8 mouse cellular contexts compared by ENCODE assay signal in the genomic region with DNA sequence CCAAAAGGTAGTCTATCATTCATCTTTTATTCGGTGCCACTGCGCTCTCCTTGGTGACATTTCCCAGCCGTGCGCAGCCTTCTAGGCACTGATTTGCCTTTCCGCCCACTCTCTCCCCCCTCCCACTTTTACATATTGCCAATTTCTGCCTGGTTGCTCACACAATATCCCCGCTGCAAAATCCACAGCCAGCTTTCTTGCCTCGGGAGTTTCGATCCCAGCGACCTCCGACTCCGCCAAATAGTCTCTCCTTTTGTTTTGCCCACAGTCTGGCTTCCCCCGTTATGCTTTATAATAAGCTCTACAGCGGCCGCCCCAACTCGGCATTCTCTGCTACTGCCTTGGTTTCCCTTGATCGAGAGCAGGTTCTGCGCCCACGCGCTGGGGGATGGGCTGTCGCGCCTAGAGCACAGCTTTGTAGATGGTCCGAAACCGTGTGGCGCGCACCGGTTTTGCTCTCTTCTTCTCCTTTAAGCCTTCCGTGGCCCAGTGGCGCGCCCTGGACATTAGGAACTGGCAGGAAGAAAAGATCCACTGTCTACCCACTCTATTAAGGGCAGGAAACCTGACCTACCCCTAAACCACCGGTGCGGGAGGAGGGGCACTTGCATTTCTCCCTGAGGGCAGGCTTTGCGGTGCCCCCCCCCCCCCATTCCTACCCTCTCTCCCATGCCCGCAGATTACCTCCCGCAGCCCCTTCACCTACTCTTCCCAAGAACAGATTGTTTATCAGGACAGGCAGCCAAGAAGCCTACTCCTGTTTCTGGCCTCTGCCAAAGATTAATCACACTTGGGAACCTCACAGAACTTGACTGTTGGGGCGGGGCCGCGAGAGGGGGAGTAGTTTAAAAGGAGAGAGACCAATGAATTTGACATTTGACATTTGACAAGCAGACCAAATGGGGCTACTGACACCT. TPM values are rescaled to one million over a fixed set of nuclear protein-coding genes. Genes with fewer than 3 reads are reported as not detected.
DNase-seq lines count a peak whose midpoint lies in the region; ATAC-seq and TF ChIP-seq lines count a peak whose summit lies in the region.

No protein-coding gene starts in this region.

- no peaks in the 10 kb centered on the region for H3K9me3 ChIP-seq in heart, embryonic 11.5 days (replicated peaks; ENCODE audit: control insufficient read depth, low read length)
- no peaks in the 10 kb centered on the region for H3K9me3 ChIP-seq in kidney, embryonic 15.5 days (replicated peaks)
- no peaks in the 10 kb centered on the region for H3K9me3 ChIP-seq in neural tube, embryonic 14.5 days (ENCODE audit: control insufficient read depth, low read length)

- no peak for TF ChIP-seq CTCF in lung, adult 2 months (IDR thresholded peaks at IDR 0.05; ENCODE audit: insufficient read depth, low read length)
- no peak for TF ChIP-seq CTCF in thymus, adult 2 months (IDR thresholded peaks at IDR 0.05; ENCODE audit: borderline replicate concordance, control insufficient read depth, extremely low read depth, insufficient read depth, low read length, poor library complexity)

- H3K4me2 ChIP-seq in heart, embryonic 11.5 days = peak overlapping the region; percentile 88
- peak overlapping the region; percentile 68 for H3K4me2 ChIP-seq in kidney, embryonic 15.5 days
- peak overlapping the region; percentile 55 for H3K4me2 ChIP-seq in neural tube, embryonic 14.5 days (ENCODE audit: low read depth, low read length)

- no peak for ATAC-seq in heart, embryonic 11.5 days (replicated peaks; ENCODE audit: insufficient number of reproducible peaks, low FRiP score, low TSS enrichment)
- 0 out of 2 replicates have a peak, but pooled peaks have one; percentile 7 for ATAC-seq in kidney, embryonic 15.5 days (replicated peaks; ENCODE audit: low FRiP score)
- no peak for ATAC-seq in neural tube, embryonic 14.5 days (ENCODE audit: low read depth)

- H3K4me3 ChIP-seq in heart, embryonic 11.5 days (ENCODE audit: low read depth, low read length) = peak overlapping the region; percentile 50
- peak overlapping the region; percentile 42 for H3K4me3 ChIP-seq in kidney, embryonic 15.5 days (replicated peaks)
- H3K4me3 ChIP-seq in lung, adult 2 months (replicated peaks; ENCODE audit: extremely low read depth, low read depth, low read length) = peak overlapping the region; percentile 72
- H3K4me3 ChIP-seq in neural tube, embryonic 14.5 days (ENCODE audit: low read depth, low read length) = peak overlapping the region; percentile 24; the same call in 1 of the 2 replicates
- peak overlapping the region; percentile 92 for H3K4me3 ChIP-seq in thymus, adult 2 months (ENCODE audit: control insufficient read depth, insufficient read depth, low read length)

- no peaks in the 10 kb centered on the region for H3K27me3 ChIP-seq in heart, embryonic 11.5 days (ENCODE audit: control insufficient read depth, insufficient read depth, low read length)
- H3K27me3 ChIP-seq in kidney, embryonic 15.5 days = no peaks in the 10 kb centered on the region
- H3K27me3 ChIP-seq in neural tube, embryonic 14.5 days (ENCODE audit: control insufficient read depth, insufficient read depth, low read length) = no peaks in the 10 kb centered on the region
- H3K27me3 ChIP-seq in thymus, adult 2 months (ENCODE audit: control insufficient read depth, insufficient read depth, low read length) = no peaks in the 10 kb centered on the region

- peak; percentile 79 for DNase-seq in A20 (ENCODE audit: low read depth, low spot score)
- peak; percentile 90 to 96 for DNase-seq in adrenal gland, adult (ENCODE audit: inconsistent age in 2 of 2, low spot score in 1 of 2)
- DNase-seq in embryo, embryonic 11 days = peak; percentile 85
- peak; percentile 83 for DNase-seq in lung, adult 2 months
- DNase-seq in thymus, adult 2 months = peak; percentile 82

- H3K4me1 ChIP-seq in heart, embryonic 11.5 days (ENCODE audit: control insufficient read depth, insufficient read depth, low read length) = peaks cover 82% of the 10 kb centered on the region
- peaks cover 93% of the 10 kb centered on the region for H3K4me1 ChIP-seq in kidney, embryonic 15.5 days
- H3K4me1 ChIP-seq in lung, adult 2 months (ENCODE audit: control insufficient read depth, insufficient read depth, low read length) = peaks cover 40% of the 10 kb centered on the region
- H3K4me1 ChIP-seq in neural tube, embryonic 14.5 days (ENCODE audit: control insufficient read depth, insufficient read depth, low read length) = peaks cover 71% of the 10 kb centered on the region
- peaks cover 61% of the 10 kb centered on the region for H3K4me1 ChIP-seq in thymus, adult 2 months (replicated peaks; ENCODE audit: control insufficient read depth, insufficient read depth, low read length)

- TF ChIP-seq POLR2A in lung, adult 2 months (IDR thresholded peaks at IDR 0.05; ENCODE audit: borderline replicate concordance, extremely low read depth, low read depth, low read length) = peak; percentile 40; the same call in 1 of the 2 replicates
- TF ChIP-seq POLR2A in thymus, adult 2 months (IDR thresholded peaks at IDR 0.05; ENCODE audit: control insufficient read depth, extremely low read depth, insufficient read depth, low read length, poor library complexity) = peak; percentile 32; the same call in 1 of the 2 replicates

- WGBS in heart, embryonic 11.5 days (ENCODE audit: insufficient replicate concordance) = 1% methylated on average over 37 of the region's 37 CpGs
- under 1% methylated on average over 37 of the region's 37 CpGs for WGBS in kidney, embryonic 15.5 days
- 3% methylated on average over 37 of the region's 37 CpGs for WGBS in lung, adult 2 months
- under 1% methylated on average over 37 of the region's 37 CpGs for WGBS in neural tube, embryonic 14.5 days
- WGBS in thymus, adult 2 months = 1% methylated on average over 37 of the region's 37 CpGs

- peak overlapping the region; percentile 80 for H3K9ac ChIP-seq in heart, embryonic 11.5 days (ENCODE audit: low read depth, low read length)
- peak overlapping the region; percentile 59 for H3K9ac ChIP-seq in kidney, embryonic 15.5 days
- H3K9ac ChIP-seq in neural tube, embryonic 14.5 days (replicated peaks; ENCODE audit: low read depth, low read length) = peak overlapping the region; percentile 51

- peak overlapping the region; percentile 99 for H3K27ac ChIP-seq in heart, embryonic 11.5 days (ENCODE audit: low read depth, low read length)
- H3K27ac ChIP-seq in kidney, embryonic 15.5 days = peak overlapping the region; percentile 100
- peak overlapping the region; percentile 99 for H3K27ac ChIP-seq in neural tube, embryonic 14.5 days (ENCODE audit: low read depth, low read length)
- H3K27ac ChIP-seq in thymus, adult 2 months (ENCODE audit: control insufficient read depth, insufficient read depth, low read length) = peak overlapping the region; percentile 99

- H3K36me3 ChIP-seq in heart, embryonic 11.5 days (ENCODE audit: control insufficient read depth, insufficient read depth, low read length) = no peaks in the 10 kb centered on the region
- H3K36me3 ChIP-seq in kidney, embryonic 15.5 days = no peaks in the 10 kb centered on the region
- H3K36me3 ChIP-seq in neural tube, embryonic 14.5 days (ENCODE audit: control insufficient read depth, insufficient read depth, low read length) = no peaks in the 10 kb centered on the region
- no peaks in the 10 kb centered on the region for H3K36me3 ChIP-seq in thymus, adult 2 months (ENCODE audit: control insufficient read depth, insufficient read depth, low read length)

RNA-seq across cellular contexts. Expression of a gene that starts 7.4 kb away (rescaled TPM):
- 18.9 and 26.9 TPM in 2 replicates for polyA plus RNA-seq in heart, embryonic 11.5 days (2014; fragmentation: Nextera tagmentation; extraction: Ambion mirVana)
- 40.7 and 43.9 TPM in 2 replicates for polyA plus RNA-seq in kidney, embryonic 15.5 days (2015; fragmentation: Nextera tagmentation; extraction: Ambion mirVana)
- polyA plus RNA-seq in lung, adult 2 months (2012; rRNA removed) = 50.0 and 79.4 TPM in 2 replicates
- polyA plus RNA-seq in neural tube, embryonic 14.5 days (2014; fragmentation: Nextera tagmentation; extraction: Ambion mirVana) = 47.6 and 58.3 TPM in 2 replicates
- 38.6 and 46.1 TPM in 2 replicates for polyA plus RNA-seq in thymus, adult 2 months (2012; rRNA removed)

RNA-seq across cellular contexts. Expression of a gene that starts 54.8 kb away (rescaled TPM):
- 26.7 and 31.0 TPM in 2 replicates for polyA plus RNA-seq in heart, embryonic 11.5 days (2014; fragmentation: Nextera tagmentation; extraction: Ambion mirVana)
- polyA plus RNA-seq in kidney, embryonic 15.5 days (2015; fragmentation: Nextera tagmentation; extraction: Ambion mirVana) = 20.9 and 22.7 TPM in 2 replicates
- polyA plus RNA-seq in lung, adult 2 months (2012; rRNA removed) = 27.2 and 33.9 TPM in 2 replicates
- 51.7 and 54.2 TPM in 2 replicates for polyA plus RNA-seq in neural tube, embryonic 14.5 days (2014; fragmentation: Nextera tagmentation; extraction: Ambion mirVana)
- polyA plus RNA-seq in thymus, adult 2 months (2012; rRNA removed) = 43.8 and 56.5 TPM in 2 replicates

Comparison
In these comparisons a context has a peak if more than half of its experiments do, and no peak if none do; other contexts are left out.
1. H3K4me3 ChIP-seq: peak in every context shown above with its lines; median percentile 92 in thymus, adult 2 months; 72 in lung, adult 2 months; 50 in heart, embryonic 11.5 days; 42 in kidney, embryonic 15.5 days; 24 in neural tube, embryonic 14.5 days.